Mouse (Mus musculus) adrenal gland, postnatal 10 days (tissue): ENCODE results near the gene Pwwp2b. TPM values are rescaled to one million over a fixed set of nuclear protein-coding genes. Genes with fewer than 3 reads are reported as not detected.
A peak's percentile ranks its signal among the peaks of the same experiment; 100 is the strongest.

Source experiments
- DNase-seq: peaks from one replicate; pipeline ENCODE4 v3.0.0; 2021; ENCODE audit warnings: mixed read lengths
- long read RNA-seq, 2 experiments: library from polyadenylated mRNA; stranded (forward); transcript quantifications; one replicate each; pipeline ENCODE4 v2.0.0; 2021
- total RNA-seq, 2 experiments: library from RNA; stranded (reverse); gene quantifications; 2 replicates each; pipeline ENCODE4 v1.2.3; 2021

The Pwwp2b gene
- total RNA-seq = 10 to 100 TPM in 1 of 2 experiments, 1 to 10 TPM in 1; 9.2 to 22.2 TPM
- long read RNA-seq, experiment 1, full-length matches to known transcripts = 19 of 21 reads
- long read RNA-seq, experiment 1, partial matches to known transcripts = 2 of 21 reads
- long read RNA-seq, experiment 1, other reads (novel, unspliced or antisense) = 0 of 21 reads
- long read RNA-seq, experiment 2, transcript Pwwp2b-202 (3 exons, 2,543 nt) = minor isoform, 7 of 34 reads
- long read RNA-seq, experiment 2, transcript Pwwp2b-201 (3 exons, 3,057 nt) = major isoform, 24 of 34 reads
- long read RNA-seq, experiment 2, partial matches to known transcripts = 3 of 34 reads
- long read RNA-seq, experiment 2, other reads (novel, unspliced or antisense) = 0 of 34 reads

DNA sequence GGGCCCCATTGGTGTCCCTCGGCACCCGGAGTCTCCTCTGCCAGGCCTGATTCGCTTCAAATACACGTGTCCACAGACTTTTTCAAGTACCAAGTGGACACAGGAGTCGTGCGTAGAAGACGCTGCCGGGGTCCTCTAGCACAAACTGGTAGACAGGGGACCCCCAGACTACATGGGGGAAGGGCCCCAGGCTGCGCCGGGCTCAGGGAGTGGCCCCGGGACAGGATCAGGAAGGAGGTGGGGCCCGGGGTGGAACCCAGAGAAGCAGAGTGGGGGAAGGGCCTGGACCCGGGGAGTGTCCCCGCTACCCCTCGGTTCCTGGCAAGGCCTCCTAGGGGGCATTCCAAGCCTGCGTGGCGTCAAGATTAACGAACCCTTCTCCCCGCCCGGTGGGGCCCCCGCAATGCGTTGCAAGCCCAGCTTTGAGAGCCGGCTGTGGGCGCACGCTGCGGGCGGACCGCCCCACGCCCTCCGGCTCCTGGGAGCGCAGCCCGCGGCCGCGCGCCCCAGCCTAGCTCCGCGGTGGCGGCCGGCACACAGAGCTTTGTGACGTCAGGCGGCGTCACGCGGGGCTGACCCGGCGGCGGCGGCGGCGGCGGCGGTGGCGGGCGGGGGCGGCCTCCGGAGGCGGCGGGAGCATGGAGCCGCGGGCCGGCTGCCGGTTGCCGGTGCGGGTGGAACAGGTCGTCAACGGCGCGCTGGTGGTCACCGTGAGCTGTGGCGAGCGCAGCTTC is at the start of gene Pwwp2b:
Gene Pwwp2b, plus strand, starts transcription at position 602 of the 734 bp plus-strand sequence.
- peak; percentile 93 for DNase-seq

GRCm38 (mm10) chr7:139200108-139200507 is 48.2 kb upstream of the Pwwp2b start:
- peak; percentile 75 for DNase-seq

DNA sequence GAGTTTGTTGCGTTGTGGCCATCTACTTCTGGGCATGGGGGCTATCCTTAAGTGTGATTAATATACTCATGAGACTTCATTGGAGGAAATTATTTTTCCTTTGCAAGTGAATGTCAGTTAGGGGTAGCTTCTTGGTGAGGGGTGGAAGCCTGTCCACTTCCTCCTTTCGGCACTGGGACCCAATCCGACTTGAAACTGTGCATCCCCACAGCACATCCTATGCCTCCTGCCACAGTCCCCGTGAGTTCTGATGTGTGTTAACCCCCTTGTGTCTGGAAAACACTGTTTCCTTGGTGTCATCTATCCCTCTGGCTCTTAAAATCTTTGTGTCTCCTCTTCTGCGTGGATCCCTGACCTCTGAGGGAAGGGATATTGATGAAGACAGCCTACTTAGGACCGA is 47.1 kb upstream of the Pwwp2b start:
- DNase-seq = no peak

DNA sequence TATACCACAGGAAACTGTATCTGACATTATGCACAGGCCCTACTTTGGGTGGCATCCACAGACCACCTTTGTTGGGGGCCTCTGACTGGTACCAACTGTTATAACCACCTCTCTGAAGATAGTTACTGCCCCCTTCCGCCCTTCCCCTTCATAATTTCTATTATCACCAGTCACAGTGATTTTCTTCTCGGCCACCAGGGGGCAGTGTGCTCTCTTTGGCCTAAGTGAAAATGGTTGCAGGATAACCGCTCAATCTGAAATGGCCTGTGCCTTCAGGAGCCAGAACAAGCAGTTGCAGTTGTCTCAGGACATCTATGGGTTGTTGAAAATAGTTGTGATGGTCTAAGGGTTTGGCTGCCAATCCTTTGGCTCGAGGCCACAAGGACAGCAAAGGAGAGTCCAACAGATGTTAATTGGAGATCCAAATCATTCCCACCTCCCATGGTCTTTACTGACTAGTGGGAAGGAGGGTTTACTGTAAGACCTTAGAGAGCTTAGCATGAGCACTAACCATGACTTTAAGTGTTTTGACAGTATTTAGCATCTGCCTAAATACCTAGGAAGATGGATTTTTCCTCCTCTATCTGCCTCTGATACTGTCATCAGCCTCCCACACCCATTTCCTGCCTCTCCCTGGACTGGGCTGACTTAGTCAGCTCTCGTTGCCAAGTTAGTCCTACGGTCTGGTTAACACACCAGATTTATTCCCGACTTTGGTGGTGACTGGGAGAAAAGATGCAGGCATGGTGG is 40.1 kb upstream of the Pwwp2b start:
- peak; percentile 51 for DNase-seq

DNA sequence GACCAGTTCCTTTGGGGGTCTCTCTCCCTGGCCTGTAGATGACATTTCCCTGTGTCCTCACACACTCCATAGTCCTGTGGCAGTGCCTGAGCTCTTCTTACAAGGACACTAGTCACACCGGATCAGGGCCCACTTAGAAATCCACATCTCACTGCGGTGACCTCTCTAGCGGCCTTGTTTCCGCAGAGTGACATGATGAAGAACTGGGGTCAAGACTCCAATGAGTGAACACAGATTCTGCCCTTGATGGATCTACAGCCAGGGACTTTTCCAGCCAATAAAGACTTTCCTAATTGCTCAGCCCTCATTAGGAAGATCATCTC is 39.5 kb upstream of the Pwwp2b start:
- peak; percentile 30 for DNase-seq

DNA sequence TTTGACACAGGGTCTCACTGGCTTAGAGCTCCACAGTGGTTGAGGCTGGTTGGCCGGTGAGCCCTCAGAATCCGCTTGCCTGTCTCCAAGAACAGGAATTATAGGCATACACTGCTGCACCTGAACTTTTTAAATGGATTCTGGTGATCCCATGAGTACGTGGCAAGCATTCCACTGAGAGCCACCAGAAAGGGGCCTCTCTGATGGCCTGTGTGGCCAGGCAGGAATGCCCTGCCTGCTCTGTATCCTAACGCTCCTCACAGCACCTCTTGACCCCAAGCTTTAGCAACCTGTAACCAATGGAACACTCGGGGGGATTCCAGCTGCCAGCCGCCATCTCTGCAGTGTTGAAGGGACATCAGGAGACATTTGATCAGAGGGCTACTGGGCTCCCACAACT is 36.5 kb upstream of the Pwwp2b start:
- DNase-seq = no peak

DNA sequence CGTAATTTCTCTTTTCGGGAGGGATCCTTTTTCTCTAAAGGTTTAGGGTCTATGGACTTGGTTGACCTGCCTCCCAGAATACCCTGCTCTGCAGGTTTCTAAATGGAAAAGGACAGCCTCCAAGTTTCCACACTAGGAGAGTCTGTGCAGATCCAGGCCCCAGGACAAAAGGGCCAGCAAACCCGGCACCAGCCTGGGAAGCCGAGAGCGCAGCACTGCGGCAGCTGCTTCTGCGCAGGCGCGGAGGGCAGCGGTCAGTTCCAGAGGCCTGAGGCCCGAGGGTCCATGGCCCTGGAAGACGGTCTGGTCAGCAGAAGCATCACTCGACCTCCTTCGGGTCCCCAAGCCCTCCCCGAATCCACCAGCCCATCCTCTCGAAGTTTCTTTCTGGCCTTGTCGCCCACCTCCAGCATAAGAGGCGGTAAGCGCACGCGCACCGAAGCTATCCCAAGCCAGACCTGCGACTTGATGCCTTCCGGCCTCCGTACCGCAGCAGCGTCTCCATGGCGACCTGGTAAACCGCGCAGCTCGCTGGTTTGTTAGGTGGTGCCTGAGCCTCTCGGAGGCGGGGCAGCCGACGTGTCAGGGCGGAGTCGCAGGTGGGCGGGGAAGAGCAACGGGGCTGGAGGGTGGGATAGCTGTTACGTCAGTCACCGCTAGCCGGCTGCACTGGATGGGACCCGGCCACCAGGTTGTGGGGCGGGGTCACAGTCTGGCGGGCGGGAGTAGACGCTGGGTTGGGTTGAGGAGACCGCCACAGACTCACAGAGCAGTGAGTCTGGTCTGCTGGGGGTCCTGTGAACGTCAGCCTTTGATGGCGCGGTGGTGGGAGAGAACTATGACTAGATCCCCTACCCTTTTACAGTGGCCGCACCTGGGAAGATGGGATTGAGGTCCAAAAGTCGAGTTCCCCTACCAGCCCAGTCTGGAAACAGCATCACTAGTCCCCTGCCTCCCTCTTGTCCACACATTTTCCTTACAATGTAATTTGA is 35.2 kb upstream of the Pwwp2b start, which contains the start of the genes Lrrc27 and Stk32c:
Gene Lrrc27, plus strand, starts transcription at position 235 of the 992 bp plus-strand sequence.
Gene Stk32c, minus strand, starts transcription at position 554 of the 992 bp plus-strand sequence.
- peak; percentile 97 for DNase-seq

- DNase-seq = peak; percentile 10
Observed at GRCm38 (mm10) chr7:139213751-139214150, 34.5 kb upstream of the Pwwp2b start.

- no peak for DNase-seq
Observed at GRCm38 (mm10) chr7:139214160-139214559, 34.1 kb upstream of the Pwwp2b start.

DNA sequence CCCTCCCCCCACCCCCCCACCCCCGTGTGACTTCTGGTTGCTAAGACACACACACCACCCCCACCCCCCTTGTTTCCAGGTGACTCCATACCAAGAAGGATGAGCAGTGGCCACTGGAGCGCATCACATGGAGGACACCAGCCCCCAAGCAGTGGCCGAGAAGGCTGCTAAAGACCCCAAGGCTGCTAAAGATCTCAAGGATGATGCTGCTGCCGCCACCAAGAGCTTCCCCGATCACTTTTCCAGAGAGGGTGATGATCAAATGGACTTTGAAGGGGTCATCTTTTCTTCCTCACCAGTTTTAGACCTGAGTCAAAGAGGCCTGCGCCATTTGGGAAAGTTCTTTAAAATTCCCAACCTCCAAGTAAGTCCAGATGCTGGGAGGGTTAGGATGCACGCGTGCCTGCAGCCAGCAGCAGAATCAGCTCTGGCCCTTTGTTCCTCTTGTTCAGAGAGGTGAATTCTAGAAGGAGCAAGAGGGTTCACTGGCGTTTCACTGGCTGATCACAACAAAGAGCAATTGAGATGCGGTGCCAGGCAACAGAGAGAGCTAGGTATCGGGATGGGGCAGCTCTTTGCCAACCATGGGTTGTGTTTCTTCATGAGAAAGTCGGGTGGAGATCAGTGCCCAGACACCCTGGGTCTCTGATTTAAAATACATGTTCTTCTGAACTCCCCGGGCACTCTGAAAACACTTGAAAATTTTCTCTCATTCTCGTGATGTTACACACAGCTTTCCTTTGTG is 33.5 kb upstream of the Pwwp2b start:
- DNase-seq = peak; percentile 1

GRCm38 (mm10) chr7:139215516-139215915 is 32.8 kb upstream of the Pwwp2b start:
- peak; percentile 0 for DNase-seq

GRCm38 (mm10) chr7:139215946-139216345 is 32.3 kb upstream of the Pwwp2b start:
- DNase-seq = no peak

DNA sequence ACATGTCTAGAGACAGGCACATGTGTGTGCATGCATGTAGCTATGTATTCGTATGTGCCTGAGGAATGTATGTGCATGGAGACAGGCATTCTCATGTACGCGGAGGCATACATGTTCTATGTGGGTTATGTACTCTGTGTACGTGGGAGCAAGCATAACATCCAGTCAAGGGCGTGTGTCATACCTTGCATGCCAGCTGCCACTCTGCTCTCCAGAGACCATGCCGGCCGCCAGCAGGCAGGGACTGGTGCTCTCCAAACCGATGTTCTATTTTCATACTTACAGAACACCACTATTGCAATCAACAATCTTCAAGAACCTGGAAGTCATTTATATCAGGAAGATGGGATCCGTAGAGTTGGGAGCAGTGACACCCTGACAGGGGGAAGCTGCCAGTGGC is 31.8 kb upstream of the Pwwp2b start:
- peak; percentile 52 for DNase-seq

- no peak for DNase-seq
Observed at GRCm38 (mm10) chr7:139217046-139217445, 31.2 kb upstream of the Pwwp2b start.

- DNase-seq = peak; percentile 84
Observed at GRCm38 (mm10) chr7:139218641-139219415, 29.5 kb upstream of the Pwwp2b start.

DNA sequence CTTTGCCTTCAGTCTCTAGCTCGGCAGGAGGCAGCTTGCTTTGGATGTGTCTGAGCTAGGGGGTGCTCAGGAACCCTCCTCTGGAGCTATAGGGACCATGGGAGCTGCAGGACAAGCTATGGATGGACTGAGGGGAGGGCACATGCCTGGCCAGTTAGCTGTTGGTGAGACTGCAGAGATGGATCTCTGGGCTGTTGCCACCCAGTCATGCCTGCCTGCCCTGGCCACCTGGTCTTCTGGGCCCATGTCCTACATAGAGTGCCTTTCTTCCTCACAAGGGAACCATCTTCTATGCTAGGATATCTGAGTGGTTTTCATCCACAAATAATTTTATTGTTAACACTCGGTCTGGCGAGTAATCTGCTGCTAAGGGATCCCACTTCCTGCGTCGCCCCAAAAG is 28.8 kb upstream of the Pwwp2b start:
- peak; percentile 4 for DNase-seq

GRCm38 (mm10) chr7:139220303-139220702 is 28.0 kb upstream of the Pwwp2b start:
- DNase-seq = peak; percentile 54

DNA sequence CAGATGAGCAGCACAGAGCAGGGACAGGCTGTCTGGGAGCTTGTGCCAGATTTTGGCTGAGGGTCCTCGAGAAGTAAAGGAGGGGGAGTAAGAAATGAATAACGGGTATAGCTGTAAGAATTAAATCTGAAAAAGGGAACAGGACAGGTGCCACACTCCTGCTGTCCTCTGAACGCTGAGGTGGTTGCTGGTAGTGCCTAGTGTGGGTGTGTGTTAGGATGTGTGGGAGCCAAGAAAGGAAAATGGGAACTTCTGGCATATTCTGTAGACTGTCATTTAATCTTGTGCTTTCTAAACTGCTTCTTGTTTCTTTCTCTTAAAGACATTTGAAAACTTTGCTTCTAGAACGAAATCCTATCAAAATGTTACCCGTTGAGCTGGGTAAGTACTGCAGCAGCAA is 27.2 kb upstream of the Pwwp2b start:
- DNase-seq = no peak

DNA sequence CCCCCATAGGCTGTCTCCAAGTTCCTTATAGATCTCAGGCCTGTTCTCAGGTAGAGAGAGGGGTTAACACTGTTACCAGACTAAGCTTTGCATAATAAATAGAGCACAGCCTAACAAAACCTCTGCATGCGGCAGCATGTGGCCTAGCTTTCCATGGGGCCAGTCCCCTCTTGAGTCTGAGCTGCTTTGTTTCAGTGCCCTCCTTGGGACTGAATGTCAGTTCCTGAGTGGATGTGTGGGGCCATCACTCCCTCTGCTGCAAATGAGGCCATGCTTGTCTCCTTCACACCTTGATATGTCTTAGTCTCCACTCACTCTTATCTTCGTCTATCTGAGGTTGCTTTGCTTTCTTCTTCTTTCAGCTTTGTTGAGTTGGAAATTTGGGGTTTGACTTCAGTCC is 26.4 kb upstream of the Pwwp2b start:
- DNase-seq = no peak

DNA sequence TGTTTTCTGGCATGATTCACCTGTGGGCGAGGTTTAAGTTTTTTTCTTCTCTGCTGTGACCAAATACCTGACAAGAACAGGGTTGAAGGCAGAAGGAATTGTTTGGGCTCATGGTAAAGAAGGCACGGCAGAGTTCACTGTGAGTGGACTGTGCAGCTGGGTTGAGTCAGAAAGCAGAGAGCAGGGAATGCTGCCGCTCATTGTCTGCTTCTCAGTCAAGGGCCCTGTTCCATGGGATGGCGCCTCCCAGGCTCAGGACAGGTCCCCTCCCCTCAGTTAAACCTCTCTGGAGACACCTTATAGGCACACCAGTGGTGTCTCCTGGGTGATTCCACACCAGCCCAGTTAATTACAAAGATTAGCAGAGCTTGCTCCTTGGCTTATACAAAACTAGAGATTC is 25.9 kb upstream of the Pwwp2b start:
- DNase-seq = no peak
